Mouse (Mus musculus) G1E (cell line): ENCODE measurements around the gene Eng. TPM values are rescaled to one million over a fixed set of nuclear protein-coding genes. Genes with fewer than 3 reads are reported as not detected.

Experiments
- ATAC-seq: 2 replicates; pipeline ENCODE4 v1.8.0; 2016; ENCODE audit warnings: mild to moderate bottlenecking; ENCODE audit not compliant: insufficient number of reproducible peaks, poor library complexity, low FRiP score, severe bottlenecking; ENCODE audit errors: extremely low read depth
- DNase-seq: peaks from one replicate; pipeline ENCODE4 v3.0.0; 2012; ENCODE audit warnings: low spot score
- H3K27me3 ChIP-seq: 2 replicates; pipeline ENCODE4 v1.6.1; 2012; ENCODE audit warnings: mild to moderate bottlenecking, low read length, inconsistent platforms; ENCODE audit not compliant: insufficient read depth
- H3K36me3 ChIP-seq: replicated peaks from 2 replicates; pipeline ENCODE3; 2012; ENCODE audit warnings: mild to moderate bottlenecking, inconsistent platforms
- H3K4me1 ChIP-seq: 2 replicates; pipeline ENCODE4 v1.6.1; 2012; ENCODE audit warnings: low read depth, low read length, inconsistent platforms, mixed read lengths; ENCODE audit not compliant: insufficient read depth
- H3K4me3 ChIP-seq: 2 replicates; pipeline ENCODE4 v1.5.1; 2012; ENCODE audit warnings: low read depth, mild to moderate bottlenecking, inconsistent platforms, low read length, moderate library complexity, mixed read lengths
- H3K9me3 ChIP-seq: replicated peaks from 2 replicates; pipeline ENCODE4 v1.6.1; 2012; ENCODE audit warnings: inconsistent platforms
- CTCF ChIP-seq: IDR thresholded peaks from 2 replicates; pipeline ENCODE4 v1.5.1; 2012; ENCODE audit warnings: low read depth, low read length, inconsistent platforms, mixed read lengths
- GATA1 ChIP-seq: IDR thresholded peaks from 2 replicates; pipeline ENCODE4 v1.6.1; 2012; ENCODE audit warnings: borderline replicate concordance, low read length, inconsistent platforms, mixed read lengths
- GATA2 ChIP-seq: IDR thresholded peaks from 2 replicates; pipeline ENCODE4 v1.6.1; 2012; ENCODE audit warnings: low read depth, low read length, inconsistent platforms, borderline replicate concordance
- POLR2AphosphoS5 ChIP-seq: IDR thresholded peaks from 2 replicates; pipeline ENCODE4 v1.6.1; 2012; ENCODE audit warnings: low read depth, low read length, inconsistent platforms; ENCODE audit not compliant: insufficient replicate concordance
- TAL1 ChIP-seq: conservative IDR thresholded peaks from 2 replicates; pipeline ENCODE4 v1.6.1; 2012; ENCODE audit warnings: low read depth, low read length, inconsistent platforms, mixed read lengths
- polyA plus RNA-seq: library from polyadenylated mRNA; stranded (reverse); fragments of >175 nt; gene quantifications from 2 replicates; pipeline ENCODE4 v1.2.3, GENCODE M21; 2012
- total RNA-seq, 2 experiments: library from RNA; stranded (forward) in 1 of 2; stranded (reverse) in 1 of 2; fragments of 200-1000 nt in 1 of 2; fragments of >200 nt in 1 of 2; fragmentation: Nextera tagmentation in 1 of 2; gene quantifications; 2 replicates each; pipeline ENCODE4 v1.2.3; 2014 to 2017

Gene Eng
- total and polyA plus RNA-seq, 3 experiments: 0.93 to 6.3 (median 4.4) TPM

DNA sequence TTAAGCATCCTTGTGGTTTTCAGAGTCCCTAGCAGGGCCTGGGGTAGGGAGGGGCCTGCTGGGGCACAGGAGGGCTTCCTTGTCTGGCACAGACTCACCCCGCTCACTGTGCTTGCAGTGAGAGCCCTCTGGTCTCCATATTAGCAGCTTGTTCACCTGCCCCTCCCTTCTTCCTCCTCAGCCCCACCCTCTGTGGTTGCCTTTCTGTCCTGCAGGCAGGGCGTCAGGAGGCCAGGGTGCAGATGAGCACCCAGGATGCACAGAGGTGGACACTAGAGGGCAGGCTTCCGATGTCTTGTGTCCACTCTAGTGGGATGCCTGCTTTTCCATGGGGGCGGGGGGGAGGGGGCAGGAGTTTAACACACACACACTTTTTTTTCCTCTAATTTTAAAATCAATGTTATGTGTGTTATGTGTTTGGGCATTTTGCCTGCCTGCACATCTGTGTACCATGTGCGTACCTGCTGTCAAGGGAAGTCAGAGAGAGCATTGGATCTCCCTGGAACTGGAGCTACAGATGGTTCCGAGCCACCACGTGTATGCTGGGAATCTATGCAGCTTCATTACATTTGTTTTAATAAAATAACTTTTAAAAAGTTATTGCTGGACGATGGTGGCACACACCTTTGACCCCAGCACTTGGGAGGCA, 44.9 kb upstream of the Eng start:
- TF ChIP-seq GATA2: no peak
- no peak for TF ChIP-seq POLR2AphosphoS5
- TF ChIP-seq CTCF: peak; percentile 48
- Histone ChIP-seq H3K9me3 (no peaks in the 10 kb centered on the region), H3K4me3 (peak overlapping the region; percentile 53; the same call in 1 of the 2 replicates), H3K4me1 (peaks cover 40% of the 10 kb centered on the region), H3K27me3 (no peaks in the 10 kb centered on the region), H3K36me3 (peaks cover 40% of the 10 kb centered on the region)
- DNase-seq (peak; percentile 79), ATAC-seq (peak; percentile 81)

DNA sequence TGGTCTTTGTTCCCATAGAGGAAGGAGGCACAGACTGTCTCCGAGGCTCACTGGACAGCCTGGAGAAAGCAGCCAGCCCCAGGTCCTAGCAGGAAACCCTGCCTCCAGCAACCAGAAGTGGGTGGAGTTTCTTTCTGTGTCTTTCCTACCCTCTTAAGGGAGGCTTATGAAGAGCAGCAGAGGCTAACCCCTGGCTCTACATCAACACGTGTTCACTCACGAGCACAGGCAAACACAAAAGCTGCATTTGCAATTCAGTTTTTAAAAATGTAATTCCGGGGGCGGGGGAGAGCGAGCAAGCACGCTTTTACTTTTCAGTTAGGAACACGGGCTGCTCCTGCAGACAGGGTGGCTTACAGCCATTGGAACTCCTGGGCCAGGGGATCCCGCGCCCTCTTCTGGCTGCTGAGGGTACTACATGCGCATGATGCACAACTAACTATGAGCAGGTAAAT, 43.8 kb upstream of the Eng start:
- H3K4me3 ChIP-seq: peak overlapping the region; percentile 51

DNA sequence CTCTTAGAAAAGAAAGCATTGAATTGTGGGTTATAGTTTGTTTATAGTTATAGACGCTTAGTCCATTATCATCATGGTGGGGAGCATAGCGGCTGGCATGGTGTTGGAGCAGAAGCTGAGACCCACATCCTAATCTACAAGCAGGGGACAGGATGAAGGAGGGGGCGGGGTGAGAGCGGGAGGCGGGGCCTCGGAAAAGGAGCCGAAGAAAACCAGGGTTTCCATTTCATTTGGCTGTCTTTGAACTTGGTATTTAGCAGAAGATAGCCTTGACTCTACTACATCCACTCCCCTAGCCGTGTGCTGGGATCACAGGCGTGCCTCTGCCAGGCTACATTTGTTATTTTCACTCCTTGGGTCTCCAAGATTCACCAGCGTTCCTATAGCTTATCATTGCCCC, 41.8 kb upstream of the Eng start:
- ATAC-seq (no peak), DNase-seq (no peak)
- peaks cover 64% of the 10 kb centered on the region for H3K4me1 ChIP-seq
- no peaks in the 10 kb centered on the region for H3K27me3 ChIP-seq
- H3K9me3 ChIP-seq: no peaks in the 10 kb centered on the region
- peaks cover 16% of the 10 kb centered on the region for H3K36me3 ChIP-seq
- TF ChIP-seq TAL1 (no peak), POLR2AphosphoS5 (no peak), GATA2 (no peak), GATA1 (no peak), CTCF (no peak)
- no peak overlapping the region for H3K4me3 ChIP-seq

More for the DNA sequence above, 43.8 kb upstream of the Eng start:
- ATAC-seq (0 out of 2 replicates have a peak, but pooled peaks have one; percentile 28), DNase-seq (peak; percentile 71)
- TF ChIP-seq CTCF (peak; percentile 98), POLR2AphosphoS5 (no peak), TAL1 (no peak)
- Histone ChIP-seq H3K9me3 (no peaks in the 10 kb centered on the region), H3K27me3 (no peaks in the 10 kb centered on the region), H3K36me3 (peaks cover 29% of the 10 kb centered on the region), H3K4me1 (peaks cover 48% of the 10 kb centered on the region)

DNA sequence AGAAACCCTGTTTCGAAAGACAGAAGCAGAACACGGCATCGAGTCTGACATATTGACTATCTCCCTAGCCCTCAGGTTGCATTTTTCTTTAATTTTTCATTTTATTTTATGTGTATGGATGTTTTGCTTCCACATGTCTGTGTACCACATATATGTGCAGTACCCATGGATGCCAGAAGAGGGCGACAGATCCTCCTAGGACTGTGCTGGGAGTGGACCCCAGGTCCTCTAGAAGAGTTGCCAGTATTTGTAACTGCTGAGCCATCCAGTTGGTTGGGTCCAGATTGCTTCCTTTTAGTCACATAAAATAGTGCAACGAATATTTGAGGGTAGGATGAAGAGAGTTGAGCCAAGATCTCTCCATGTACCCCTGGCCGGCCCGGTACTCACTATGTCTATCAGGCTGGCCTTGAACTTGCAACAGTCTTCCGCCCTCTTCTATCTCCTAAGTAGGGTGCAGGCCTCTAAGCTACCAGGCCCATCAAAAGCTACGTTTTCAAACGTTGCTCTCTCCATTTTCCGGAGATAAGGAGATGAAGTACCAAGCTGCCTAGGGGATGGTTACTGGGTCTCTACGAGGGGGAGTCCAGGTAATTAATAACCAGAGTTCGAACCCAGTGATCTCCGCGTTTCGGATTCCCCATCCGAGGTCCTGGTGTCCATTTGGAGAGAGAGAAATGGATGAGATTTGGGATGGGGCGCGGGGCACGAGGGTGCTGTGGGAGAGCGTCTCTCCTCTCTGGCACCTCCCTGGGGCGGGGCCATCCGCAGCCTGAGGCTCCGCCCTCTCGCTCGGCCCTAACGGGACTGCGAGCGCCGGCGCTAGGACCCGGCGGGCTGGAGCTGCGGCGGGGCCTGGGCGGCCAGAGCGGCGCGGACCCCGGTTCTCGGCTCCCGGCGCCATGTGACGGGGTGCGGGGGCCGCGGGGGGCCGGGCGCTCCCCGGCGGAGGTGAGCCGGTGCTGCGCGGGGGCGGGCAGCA, 39.9 kb upstream of the Eng start:
- no peaks in the 10 kb centered on the region for H3K27me3 ChIP-seq
- peak; percentile 81 for DNase-seq
- no peaks in the 10 kb centered on the region for H3K9me3 ChIP-seq
- no peak for ATAC-seq
- peaks cover 71% of the 10 kb centered on the region for H3K4me1 ChIP-seq
- TF ChIP-seq POLR2AphosphoS5 (no peak), CTCF (peak; percentile 65)
- H3K36me3 ChIP-seq: peaks cover 17% of the 10 kb centered on the region
- H3K4me3 ChIP-seq: peak overlapping the region; percentile 80

DNA sequence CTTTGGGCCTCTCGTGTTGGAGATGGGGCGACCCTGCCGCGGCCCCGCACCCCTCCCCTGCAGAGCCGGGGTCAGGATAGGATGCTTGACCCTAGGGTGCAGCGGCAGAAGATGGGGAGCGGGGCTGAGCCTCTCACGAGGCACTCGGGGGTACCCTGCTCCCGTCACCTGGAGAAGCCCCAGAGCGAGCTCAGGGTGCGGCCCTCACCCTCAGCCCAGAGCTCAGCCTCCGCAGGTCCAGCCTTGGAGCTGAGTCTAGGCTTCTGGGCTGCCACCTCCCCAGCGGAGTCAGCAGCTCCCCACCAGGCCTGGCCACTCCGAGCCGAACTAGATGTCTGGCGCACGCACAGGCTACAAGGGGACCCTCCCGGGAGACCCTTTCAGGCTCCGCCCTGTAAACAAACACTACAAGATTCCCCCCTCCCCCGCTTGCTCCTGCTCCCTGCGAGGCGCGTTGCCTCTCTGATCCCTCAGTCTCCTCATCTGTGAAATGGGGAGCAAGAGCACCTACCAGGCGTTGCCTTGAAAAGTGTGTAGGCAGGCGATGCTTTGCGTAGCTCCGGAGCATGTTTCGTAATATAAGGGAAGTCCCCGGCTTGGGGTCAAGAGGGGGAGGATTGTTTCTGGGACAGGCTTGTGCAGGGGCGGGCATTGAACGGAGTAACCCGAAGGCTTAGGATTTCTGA, 39.0 kb upstream of the Eng start:
- ATAC-seq (no peak), DNase-seq (peak; percentile 53)
- Histone ChIP-seq H3K36me3 (peaks cover 27% of the 10 kb centered on the region), H3K4me1 (peaks cover 69% of the 10 kb centered on the region), H3K27me3 (no peaks in the 10 kb centered on the region), H3K9me3 (no peaks in the 10 kb centered on the region), H3K4me3 (peak overlapping the region; percentile 80)
- TF ChIP-seq TAL1: no peak
- no peak for TF ChIP-seq GATA1
- TF ChIP-seq CTCF: no peak
- no peak for TF ChIP-seq POLR2AphosphoS5

DNA sequence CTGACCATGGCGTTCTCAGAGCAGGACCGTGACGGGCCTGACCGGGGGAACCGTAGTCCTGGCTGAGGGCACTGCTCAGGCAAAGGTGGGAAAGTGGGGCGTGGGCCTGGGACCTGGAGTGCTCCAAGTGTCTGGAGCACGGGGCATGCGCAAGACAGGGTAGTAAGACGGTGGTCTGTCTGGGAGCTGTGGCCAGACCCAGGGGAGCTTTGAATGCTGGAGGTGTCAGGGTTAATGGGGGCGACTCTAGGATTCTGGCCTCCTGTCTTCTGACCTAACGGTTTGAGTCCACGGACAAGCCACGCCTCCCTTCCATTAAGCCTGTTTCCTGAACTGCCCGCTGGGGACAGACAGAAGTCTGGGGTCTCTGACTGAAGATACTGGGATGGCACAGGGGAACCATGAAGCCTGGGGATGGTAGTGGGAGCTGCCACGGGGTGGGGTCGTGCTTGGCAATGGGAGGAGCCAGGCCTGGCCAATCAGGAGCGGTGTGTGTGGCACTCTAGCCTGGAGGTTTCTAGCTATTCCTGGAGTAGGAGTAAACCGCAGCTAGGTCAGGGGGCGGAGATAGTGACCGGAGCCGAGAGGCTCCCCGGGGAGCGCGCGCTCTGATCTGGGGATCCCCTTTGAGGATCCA, 38.1 kb upstream of the Eng start:
- H3K9me3 ChIP-seq: no peaks in the 10 kb centered on the region
- peaks cover 35% of the 10 kb centered on the region for H3K36me3 ChIP-seq
- peak overlapping the region; percentile 80 for H3K4me3 ChIP-seq
- peaks cover 65% of the 10 kb centered on the region for H3K4me1 ChIP-seq
- DNase-seq (peak; percentile 93), ATAC-seq (peak; percentile 79)
- TF ChIP-seq GATA1: no peak
- no peak for TF ChIP-seq POLR2AphosphoS5
- no peak for TF ChIP-seq GATA2
- TF ChIP-seq CTCF: no peak
- TF ChIP-seq TAL1: no peak
- H3K27me3 ChIP-seq: no peaks in the 10 kb centered on the region
